Mouse (Mus musculus) erythroblast, embryonic 14.5 days (primary cell): Measurements from ENCODE around the gene Gm49380.

Experiments used
- GATA1 ChIP-seq: IDR thresholded peaks from 2 replicates; pipeline ENCODE4 v1.6.1; 2012; ENCODE audit warnings: low read length, inconsistent platforms, mixed read lengths
- TAL1 ChIP-seq: IDR thresholded peaks from 3 replicates; pipeline ENCODE4 v1.6.1; 2012; ENCODE audit warnings: low read length, inconsistent platforms, mixed read lengths

- TF ChIP-seq TAL1 = no peak
- no peak for TF ChIP-seq GATA1
These were observed 8.4 kb downstream of the Gm49380 start for GRCm38 (mm10) chr9:44104881-44105280.
